In the genomic region with DNA sequence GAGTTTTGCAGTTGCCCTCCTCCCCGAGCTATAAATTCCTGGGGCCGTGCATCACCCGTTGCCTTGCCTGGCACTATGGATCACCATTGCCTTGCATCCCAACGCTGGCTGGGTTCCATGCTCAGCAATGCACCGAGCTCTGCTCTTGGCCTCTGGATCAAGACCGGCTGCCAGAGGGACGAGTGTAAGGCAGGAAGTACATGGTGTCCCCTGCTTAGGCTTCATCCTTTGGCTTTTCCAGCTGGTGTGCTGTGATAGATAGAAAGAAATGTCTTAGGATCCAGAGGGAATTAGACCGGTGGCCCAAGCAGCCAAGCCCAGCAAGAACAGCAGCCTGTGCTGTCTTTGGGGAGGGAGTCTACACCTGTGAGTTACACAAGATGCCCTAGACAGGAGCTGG, we compare ENCODE assay signal across 9 mouse cellular contexts.
DNase-seq lines count a peak whose midpoint lies in the region; ATAC-seq and TF ChIP-seq lines count a peak whose summit lies in the region.
"Had no signal": no experiment of that assay in that cellular context is flagged by ENCODE, and none has a peak within 500 bp of the region (broad histone marks: within the 10 kb centered on the region; RNA-seq: fewer than 3 reads in every experiment).

No protein-coding gene starts in this region.

- no peak overlapping the region for H3K4me3 ChIP-seq in liver, adult 2 months (ENCODE audit: insufficient read depth, low read depth, low read length)
- no peak overlapping the region for H3K4me3 ChIP-seq in liver, postnatal 0 days (ENCODE audit: low read depth, low read length)

- DNase-seq in adrenal gland, postnatal 10 days: peak; percentile 41
- no peak for DNase-seq in adrenal gland, adult (ENCODE audit: inconsistent age in 2 of 2, low spot score in 1 of 2)
- DNase-seq in liver, adult 2 months (ENCODE audit: extremely low read depth, low read depth, low spot score): peak; percentile 36
- DNase-seq in liver, postnatal 0 days: no peak
- peak; percentile 50 for DNase-seq in heart, postnatal 4 days
- DNase-seq in testis, postnatal 10 days (ENCODE audit: low spot score): peak; percentile 71
- DNase-seq in thymus, postnatal 14 days: no peak

- no peaks in the 10 kb centered on the region for H3K79me2 ChIP-seq in liver, adult 2 months (ENCODE audit: control insufficient read depth, insufficient read depth, low read length)

- no peaks in the 10 kb centered on the region for H3K36me3 ChIP-seq in liver, adult 2 months (ENCODE audit: control insufficient read depth, insufficient read depth, low read length)
- no peaks in the 10 kb centered on the region for H3K36me3 ChIP-seq in liver, postnatal 0 days (replicated peaks; ENCODE audit: insufficient read depth, low read length)

- no peak for TF ChIP-seq EP300 in liver, postnatal 0 days (IDR thresholded peaks at IDR 0.05; ENCODE audit: low read depth)

- 81% methylated on average over 8 of the region's 8 CpGs for WGBS in liver, adult 2 months
- whole genome bisulfite sequencing in liver, postnatal 0 days (ENCODE audit: insufficient replicate concordance): 81% methylated on average over 8 of the region's 8 CpGs

- H3K4me1 ChIP-seq in liver, adult 2 months (ENCODE audit: control insufficient read depth, insufficient read depth, low read length): no peaks in the 10 kb centered on the region
- H3K4me1 ChIP-seq in liver, postnatal 0 days (ENCODE audit: insufficient read depth): peaks cover 2% of the 10 kb centered on the region; the same call in 1 of the 2 replicates

- peak overlapping the region; percentile 27; the same call in 1 of the 2 replicates for H3K27ac ChIP-seq in liver, adult 2 months (replicated peaks; ENCODE audit: insufficient read depth, low read depth, low read length)
- H3K27ac ChIP-seq in liver, postnatal 0 days (ENCODE audit: low read depth): no peak overlapping the region; the same call in 1 of the 2 replicates
- H3K27ac ChIP-seq: hindbrain, postnatal 0 days had no signal

- H3K9me3 ChIP-seq in liver, postnatal 0 days (ENCODE audit: low read length): no peaks in the 10 kb centered on the region

- no peak for ATAC-seq in liver, postnatal 0 days
- ATAC-seq in frontal cortex, adult (ENCODE audit: low TSS enrichment): no peak
- ATAC-seq: hindbrain, postnatal 0 days had no signal

- no peak overlapping the region for H3K9ac ChIP-seq in liver, adult 2 months (ENCODE audit: low read depth, low read length)
- H3K9ac ChIP-seq in liver, postnatal 0 days (replicated peaks): no peak overlapping the region

- TF ChIP-seq CTCF in liver, adult 2 months (IDR thresholded peaks at IDR 0.05; ENCODE audit: low read depth, low read length): no peak
- no peak for TF ChIP-seq CTCF in liver, postnatal 0 days (IDR thresholded peaks at IDR 0.05; ENCODE audit: low read depth)

- H3K4me2 ChIP-seq in liver, postnatal 0 days (ENCODE audit: low read depth, low read length): no peak overlapping the region

- no peak for TF ChIP-seq POLR2A in liver, adult 2 months (IDR thresholded peaks at IDR 0.05; ENCODE audit: extremely low read depth, insufficient read depth, low read length)

- H3K27me3 ChIP-seq in liver, adult 2 months (ENCODE audit: control insufficient read depth, insufficient read depth, low read length): no peaks in the 10 kb centered on the region
- no peaks in the 10 kb centered on the region for H3K27me3 ChIP-seq in liver, postnatal 0 days (ENCODE audit: insufficient read depth, low read length)

Comparison
In these comparisons a context has a peak if more than half of its experiments do, and no peak if none do; other contexts are left out.
1. DNase-seq: peak in adrenal gland, postnatal 10 days (single experiment), liver, adult 2 months (single experiment), heart, postnatal 4 days (single experiment) and testis, postnatal 10 days (single experiment); none in adrenal gland, adult (0 of 2), liver, postnatal 0 days (single experiment) and thymus, postnatal 14 days (single experiment).